Mouse (Mus musculus) lung, adult 18-20 months (tissue): Measurements from ENCODE around the gene Tmem80.

Experiments used
- DNase-seq, 2 experiments: peaks; one replicate each; pipeline ENCODE4 v3.0.0; 2022; ENCODE audit warnings: mixed read lengths in 2 of 2

Gene Tmem80

DNA sequence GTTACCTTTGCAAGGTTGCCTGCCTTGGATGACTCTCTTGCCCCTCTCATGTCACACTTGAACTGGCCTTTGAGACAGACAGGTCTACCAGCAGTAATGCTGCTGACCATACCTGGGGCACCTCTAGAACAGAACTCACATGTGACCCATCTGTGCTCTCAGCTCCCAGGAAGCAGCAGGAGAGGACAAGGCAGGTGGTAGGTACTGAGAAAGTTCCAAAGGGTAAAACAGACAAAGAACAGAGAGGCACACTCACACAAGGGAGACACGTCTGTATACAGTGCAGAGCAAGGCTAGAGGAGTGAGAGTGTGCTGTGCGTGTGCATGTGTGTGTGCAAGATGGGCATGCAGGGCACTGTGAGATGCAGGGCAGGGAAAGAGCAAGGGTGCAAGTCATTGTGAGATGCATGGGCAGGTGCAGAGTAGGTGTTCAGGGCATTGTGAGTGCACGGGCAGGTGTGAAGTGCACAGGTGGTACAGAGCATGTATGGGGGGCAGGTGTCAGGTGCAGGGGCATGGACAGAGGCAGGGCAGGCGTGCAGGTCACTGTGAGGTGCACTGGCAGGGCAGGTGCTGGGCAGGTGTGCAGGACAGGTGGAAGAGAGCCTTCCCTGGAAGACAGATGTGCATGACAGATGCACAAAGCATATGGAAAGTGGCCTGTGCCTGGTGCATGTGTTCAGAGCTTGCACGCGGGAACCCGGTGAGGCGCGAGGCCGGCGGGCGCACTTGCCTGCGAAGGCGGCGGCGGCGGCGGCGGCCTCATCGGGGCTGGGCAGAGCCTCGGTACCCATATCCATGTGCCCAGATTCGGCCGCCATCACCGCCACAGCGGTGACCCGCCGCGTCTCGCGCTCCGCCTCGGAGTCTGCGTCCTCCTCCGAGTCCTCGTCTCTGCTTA is 743 bp upstream of the Tmem80 start:
- peak; percentile 24 to 26 for DNase-seq

DNA sequence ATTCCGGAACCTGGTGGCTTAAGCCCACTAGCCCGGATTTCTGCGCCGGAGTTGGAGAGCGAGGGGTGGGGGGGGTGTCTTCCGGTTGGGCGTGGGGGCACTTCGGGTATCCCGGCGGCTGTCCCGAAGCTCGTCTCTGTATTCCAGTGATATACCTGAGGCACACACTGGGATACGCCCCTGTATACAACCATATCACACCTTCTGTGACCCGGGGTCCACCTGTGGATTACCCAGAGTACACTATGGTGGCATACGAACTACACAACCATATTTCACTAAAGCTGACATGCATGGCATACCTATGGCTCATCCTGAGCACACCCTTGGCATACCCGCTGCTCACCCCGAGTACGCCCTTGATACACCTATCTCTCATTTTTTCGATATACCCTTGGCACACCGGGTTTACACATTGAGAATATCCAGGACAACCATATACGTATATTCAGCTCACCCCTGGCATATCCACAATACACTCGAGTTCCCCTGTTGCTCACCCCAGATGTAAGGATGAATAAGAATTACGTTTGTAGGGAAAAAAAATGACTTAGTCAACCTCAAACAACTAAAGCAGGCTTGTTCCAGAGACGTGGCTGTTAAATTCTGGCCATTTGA is 943 bp downstream of the Tmem80 start:
- DNase-seq, result no peak

DNA sequence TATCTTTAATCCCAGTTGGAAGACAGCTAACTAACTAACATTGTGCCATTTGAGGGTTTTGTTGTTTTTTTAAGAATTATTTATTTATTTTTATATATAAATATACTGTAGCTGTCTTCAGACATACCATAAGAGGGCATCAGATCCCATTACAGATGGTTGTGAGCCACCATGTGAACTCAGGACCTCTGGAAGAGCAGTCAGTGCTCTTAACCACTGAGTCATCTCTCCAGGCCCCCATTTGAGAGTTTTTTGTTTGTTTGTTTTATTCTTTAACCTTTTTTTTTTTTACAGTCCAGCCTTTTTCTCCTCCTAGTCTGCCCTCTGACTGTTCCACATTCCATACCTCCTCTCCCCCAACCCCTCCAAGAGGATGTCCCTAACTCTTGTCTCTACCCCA is 3.2 kb downstream of the Tmem80 start:
- DNase-seq, result no peak

DNA sequence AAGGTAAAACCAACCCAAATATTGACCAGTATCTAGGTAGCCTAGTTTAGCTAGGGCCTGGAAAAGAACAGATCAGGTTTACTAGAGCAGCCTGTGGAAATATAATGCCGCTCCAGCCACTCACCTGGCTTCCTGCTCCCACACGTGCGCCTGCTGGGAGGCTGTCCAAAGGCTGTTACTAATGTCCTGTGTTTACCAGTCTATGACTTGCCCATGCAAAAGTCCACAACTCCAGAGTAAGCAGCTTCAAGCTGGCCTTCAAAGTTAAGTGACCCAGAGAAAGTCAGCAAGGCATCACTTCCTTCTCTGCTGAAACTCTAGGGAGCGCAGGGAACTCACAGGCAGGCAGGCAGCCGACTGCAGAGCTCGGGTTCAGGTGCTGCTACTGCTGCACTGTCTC is 4.5 kb downstream of the Tmem80 start:
- DNase-seq, result peak; percentile 70 to 82

DNA sequence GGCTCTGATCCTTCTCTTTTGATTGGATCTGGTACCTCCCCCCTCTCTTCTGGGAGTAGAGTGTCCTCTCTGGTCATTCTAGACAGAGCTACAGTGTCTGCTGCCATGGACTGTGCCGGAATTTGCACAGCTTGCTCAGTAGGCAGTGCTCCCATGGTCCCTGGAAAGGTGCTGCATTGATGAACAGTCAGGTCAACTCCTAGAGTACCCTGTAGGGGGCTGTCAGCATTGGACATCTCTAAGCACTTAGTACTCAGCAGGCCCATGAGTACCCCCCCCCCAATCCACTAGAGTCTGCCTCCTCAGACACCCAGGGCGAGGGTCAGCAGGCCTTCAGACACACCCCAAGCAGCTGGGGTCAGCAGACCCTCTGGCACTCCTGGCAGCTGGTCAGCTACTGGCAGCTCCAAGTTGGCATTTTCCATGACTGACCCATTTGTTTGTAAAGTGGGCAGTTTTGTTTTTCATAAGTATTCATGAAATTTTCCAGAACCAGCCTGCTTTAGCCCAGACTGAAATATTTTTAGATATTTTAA is 7.6 kb downstream of the Tmem80 start:
- no peak for DNase-seq

DNA sequence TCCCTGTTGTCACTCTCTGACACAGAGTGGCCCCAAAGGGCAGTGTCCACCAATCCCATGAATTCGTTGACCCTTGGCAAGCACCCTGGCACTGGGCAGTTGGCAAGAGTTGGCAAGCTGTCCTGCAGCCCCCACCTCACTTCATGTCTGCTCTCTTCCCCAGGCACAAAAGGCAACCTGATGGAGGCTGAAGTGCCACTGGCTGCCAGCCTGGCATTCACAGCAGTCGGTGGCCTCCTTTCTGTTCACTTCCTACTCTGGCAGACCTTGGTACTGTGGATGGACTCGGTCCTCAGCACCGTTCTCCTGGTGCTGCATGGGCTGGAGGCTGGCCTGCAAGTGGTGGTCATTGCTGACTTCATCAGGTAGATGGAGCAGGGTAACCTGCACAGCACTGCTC is 8.1 kb downstream of the Tmem80 start:
- DNase-seq, result no peak

DNA sequence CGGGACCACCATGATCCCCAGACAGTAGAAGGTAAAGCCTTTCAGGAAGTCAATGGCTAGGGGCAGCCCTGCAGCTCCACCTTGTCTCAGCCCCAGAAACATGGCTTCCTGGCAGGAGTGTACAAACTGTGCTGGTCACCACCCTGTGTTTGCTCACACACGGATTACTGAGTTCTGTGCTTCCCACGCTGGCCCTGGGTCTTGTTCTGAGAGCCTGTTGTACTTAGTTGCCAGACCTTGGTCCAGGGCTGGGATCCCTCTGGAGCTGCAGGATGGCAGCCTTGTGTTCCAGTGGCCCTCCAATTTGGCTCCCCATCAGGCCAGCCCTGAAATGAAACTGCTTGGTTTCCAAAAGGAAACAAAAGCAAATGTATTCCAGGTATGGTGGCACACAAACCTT is 8.8 kb downstream of the Tmem80 start:
- no peak for DNase-seq

DNA sequence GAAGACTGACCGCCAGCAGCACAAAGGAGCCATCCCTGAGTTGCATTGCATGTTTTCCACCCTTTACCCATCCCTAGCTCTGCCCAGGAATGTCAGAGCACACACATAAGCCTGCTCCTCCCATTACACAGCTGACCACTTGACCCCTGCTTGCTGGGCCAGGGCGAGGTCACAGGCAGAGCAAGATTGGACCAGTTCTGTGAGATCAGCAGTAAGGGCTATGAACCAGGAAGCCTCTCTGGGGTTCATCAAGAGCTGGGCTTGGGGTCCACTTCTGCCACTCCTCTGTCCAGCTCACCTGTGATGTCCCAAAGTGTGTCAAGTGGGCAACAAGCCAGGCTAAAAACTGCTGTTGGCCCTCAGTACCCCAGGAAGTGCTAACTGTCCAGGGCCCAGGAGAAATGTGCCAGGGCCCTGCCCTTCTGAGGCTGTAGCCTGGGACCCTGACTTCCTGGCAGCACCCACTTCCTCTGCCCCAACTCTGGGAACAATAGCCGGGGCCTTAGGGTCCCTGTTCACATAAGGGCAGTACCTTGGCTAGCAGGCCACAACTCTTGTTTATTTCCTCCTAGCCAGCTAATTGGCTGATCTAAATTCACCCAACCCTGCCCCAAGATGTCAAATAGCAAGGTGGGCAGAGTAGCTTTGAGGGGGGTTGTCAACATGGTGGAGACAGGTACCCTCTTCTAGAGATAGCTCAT is 10.3 kb downstream of the Tmem80 start:
- peak; percentile 65 to 77 for DNase-seq

DNA sequence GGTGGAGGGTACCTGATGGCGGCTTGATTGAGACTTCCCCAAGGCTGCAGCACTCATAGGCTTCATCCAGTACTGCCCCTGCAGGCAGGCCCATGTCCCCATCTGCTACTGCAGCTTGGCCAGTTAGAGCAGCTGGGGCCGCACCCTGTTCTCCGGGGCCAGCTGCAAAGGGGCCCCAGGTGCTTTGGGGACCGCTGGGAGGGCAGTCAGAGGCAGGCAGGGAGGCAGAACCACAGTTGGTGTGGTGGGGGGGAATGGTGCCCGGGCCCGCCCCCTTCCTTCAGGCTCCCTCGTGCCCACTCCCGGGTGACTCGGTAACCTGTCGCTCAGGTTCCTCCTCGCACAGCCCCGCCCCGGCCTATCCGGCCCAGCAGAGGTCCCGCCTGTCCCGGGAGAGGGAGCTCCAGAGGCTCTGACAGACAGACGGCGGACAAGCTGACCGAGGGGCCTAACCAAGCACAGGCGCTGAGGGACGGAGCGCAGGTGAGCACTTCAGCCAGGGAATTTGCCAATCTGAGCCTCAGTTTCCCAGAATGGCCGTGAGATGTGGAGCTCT is 11.1 kb downstream of the Tmem80 start, which contains the start of gene Eps8l2:
Gene Eps8l2 (plus strand): TSS at position 305 of the 556 bp plus-strand sequence.
- peak; percentile 89 to 92 for DNase-seq

DNA sequence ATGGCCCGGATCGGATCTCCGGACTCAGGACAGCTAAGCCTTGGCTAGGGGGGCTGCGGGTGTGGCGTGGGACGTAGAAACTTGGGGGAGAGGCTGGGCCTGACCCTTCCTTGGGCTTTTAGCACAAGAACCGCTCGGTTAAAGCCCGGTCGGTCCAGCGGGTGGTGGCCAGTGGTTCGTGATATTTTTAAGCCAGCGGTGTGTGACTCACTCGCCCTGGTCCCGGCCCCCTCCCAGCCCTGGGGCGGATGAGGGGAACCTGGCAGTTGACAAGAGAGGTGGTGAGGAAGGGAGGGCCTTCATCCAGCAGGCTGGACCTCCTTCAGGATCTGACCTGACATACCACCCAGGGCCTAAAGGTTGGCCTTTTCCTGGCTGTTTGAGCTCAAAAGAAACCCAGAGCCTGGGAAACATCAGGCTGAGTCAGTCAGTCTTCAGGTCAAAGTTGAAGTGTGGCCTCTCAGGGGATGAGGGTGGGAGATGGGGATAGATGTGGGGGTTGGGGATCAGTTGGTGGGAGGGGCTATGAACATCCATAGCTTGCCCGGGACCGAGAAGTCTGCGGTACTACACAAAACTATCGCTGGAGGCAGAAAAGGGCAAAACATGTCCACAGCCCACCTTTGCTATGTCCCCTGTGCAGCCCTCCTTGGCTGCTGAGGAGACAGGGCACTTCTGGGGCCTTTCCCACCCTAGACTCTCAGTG is 11.8 kb downstream of the Tmem80 start:
- peak in 1 of 2 experiments; percentile 47 for DNase-seq

DNA sequence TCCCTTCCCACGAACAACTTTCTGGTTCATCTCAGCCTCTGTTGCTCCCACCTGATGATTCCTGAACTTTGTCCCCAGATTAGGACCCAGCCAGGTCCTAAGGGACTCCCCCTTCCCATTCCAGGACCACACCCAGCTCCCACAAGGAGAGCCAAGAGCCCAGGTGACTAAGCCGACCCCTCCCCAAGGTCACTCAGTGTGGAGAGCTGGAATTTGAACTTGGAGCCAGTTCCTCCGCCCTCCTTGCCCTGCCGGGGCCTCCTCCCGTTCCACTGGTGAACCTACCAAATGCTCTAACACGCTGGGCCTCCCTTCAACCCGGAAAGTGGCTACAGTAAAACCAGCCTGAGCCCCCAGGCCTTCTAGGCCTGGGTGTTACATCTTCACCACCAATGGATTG is 12.5 kb downstream of the Tmem80 start:
- peak in 1 of 2 experiments; percentile 27 for DNase-seq

DNA sequence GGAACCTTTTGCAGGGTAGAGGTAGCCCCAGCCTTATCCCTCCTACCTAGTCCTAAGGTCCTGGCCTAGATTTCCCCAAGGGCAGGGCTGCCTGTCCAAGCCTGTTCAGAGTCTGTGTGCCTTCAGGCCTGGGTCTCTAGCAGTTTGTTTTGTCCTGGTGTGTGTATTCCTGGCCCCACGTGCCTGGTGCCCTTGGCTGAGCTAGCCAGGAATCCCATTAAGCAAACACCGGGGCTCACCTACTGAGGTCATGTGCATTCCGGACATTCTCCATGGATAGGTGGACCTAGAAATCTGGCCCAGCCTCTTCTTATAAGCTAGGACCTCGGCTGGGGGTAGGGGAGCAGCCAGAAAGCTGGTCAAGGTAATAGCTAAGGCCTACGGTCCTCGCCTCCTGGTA is 12.9 kb downstream of the Tmem80 start:
- DNase-seq, result peak; percentile 85 to 89

DNA sequence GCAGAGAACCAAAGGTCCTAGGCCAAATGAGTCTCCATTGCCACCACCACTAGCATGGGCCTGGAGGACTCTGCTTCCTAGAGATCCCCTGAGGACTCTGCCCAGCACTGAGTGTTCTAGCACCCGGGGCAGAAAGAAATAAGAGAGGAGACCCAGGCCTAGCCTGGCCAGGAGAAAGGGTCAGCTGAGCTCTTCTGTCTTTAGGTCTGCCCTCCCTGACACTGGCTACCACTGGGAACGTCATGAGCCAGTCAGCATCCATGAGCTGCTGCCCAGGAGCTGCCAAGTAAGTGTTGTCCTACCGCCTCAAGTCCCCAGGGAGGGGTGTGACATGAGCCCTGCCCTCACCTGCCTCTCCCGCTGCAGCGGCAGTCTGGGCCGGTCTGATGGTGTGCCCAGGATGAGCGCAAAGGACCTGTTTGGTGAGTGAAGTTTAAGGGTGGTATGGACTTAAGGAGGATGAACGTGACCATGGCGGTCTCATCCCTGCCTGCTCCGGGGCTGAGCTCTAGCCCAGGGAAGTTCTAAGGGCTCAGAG is 14.2 kb downstream of the Tmem80 start:
- peak; percentile 41 to 61 for DNase-seq

DNA sequence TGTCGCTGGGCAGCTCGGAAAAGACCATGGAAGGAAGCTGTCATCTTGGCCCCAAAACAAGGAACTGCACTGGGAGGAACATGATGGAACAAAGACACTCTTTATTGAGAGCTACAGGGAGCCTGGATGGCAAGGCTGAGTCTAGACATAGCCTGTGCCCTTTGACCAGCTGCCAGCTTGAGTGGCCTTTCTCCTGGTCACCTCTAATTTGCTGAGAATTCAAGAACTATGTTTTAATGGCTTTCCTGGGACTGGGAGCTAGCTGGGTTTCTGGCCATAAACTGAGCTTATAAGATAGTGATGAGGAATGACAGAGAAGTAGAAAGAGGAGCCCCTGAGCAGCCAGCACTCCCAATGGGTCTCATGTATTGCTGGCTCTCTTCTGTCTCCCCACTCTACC is 15.7 kb downstream of the Tmem80 start:
- no peak for DNase-seq

DNA sequence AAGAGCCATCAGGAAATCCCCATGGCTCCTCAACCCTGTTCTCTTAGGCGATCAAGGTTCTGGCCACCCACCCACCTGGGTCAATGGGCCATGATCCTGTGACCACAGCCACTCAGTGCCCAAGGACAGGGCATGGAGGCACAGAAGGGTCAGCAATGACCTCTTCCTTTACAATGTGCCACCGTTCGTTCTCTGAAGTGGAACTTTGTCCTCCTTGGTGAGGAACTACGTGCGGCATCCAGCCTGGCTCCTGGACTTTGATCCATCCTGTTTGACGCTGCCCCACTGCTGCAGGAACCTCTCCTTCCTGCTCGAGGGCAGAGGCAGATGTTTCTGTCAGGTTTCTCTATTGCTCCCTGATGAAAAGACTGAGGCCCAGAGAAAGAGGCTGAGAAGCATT is 16.2 kb downstream of the Tmem80 start:
- no peak for DNase-seq

DNA sequence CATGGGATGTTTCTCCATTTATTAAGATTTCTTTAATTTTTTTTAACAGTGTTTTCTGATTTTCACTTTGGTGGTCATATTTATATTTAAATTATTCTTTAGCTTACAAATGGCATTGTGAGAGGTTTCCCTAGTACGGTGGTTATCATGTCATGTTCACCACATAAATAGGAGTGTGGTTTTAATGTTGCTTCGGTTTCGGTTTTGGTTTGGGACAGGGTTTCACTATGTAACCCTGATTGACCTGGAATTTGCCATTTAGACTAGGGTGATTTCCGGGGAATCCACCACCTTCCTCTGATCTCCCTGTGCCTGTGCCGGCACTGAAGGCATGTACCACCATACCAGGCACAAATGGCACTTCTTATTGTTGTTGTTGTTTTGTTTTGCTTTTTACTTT is 17.2 kb downstream of the Tmem80 start:
- DNase-seq, result no peak

DNA sequence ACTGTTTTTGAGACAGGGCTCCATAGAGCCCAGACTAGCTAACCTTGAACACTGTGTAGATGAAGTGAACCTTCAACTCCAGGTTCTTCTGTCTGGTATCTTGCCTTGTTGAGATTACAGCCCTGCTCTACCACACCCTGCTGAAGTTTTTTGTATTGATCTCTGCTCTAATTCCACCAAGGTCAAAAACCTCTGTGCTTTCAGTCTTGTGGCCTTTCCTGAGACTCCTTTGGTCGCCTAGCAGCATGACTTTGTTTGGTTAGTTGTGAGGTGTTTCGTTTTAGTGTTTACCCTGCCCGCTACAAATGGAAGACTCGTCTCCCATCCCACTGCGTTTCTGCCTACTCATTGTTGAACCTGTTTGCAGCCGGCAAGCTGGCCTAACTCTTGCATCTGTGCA is 23.5 kb downstream of the Tmem80 start:
- peak in 1 of 2 experiments; percentile 70 for DNase-seq

DNA sequence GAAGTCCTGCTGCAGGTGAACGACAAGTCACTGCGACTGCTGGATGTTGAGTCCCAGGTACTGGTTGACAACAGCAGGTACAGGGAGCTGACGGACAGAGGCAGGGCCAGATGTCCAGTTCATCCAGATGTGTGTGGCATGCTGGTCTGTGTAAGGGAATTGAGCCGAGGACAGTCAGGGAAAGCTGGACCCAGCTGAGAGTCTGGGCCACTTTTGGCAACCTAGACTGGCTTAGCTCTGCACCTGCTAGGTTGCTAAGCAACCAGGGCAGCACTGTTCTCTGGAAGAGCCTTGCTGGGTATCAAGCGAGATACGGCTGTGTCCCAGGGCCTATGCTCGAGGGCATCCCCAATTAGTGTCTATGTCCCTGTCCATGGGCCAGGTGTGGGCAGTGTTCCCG is 27.5 kb downstream of the Tmem80 start:
- DNase-seq, result no peak

DNA sequence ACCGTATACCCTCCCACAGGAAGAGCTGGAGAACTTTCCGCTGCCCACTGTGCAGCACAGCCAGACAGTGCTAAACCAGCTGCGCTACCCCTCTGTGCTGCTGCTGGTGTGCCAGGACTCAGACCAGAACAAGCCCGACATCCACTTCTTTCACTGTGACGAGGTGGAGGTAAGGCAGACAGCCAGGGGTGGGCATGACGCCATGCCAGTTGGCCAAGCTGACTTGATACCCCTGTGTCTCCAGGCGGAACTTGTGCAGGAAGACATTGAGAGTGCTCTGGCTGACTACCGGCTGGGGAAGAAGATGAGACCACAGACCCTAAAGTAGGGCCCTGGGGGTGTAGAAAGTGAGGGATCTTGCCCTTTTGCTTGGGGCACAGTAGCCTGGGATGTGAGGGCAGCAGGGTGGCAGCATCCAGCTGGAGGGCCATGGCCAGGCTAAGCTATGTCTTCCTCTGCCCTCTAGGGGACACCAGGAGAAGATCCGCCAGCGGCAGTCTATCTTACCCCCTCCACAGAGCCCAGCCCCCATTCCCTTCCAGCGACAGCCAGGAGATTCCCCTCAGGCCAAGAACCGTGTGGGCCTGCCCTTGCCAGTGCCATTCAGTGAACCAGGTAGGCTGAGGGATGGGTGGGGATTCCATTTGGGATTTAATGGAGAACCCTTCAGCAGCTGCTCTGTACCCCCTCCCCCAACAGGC is 28.2 kb downstream of the Tmem80 start:
- no peak for DNase-seq

DNA sequence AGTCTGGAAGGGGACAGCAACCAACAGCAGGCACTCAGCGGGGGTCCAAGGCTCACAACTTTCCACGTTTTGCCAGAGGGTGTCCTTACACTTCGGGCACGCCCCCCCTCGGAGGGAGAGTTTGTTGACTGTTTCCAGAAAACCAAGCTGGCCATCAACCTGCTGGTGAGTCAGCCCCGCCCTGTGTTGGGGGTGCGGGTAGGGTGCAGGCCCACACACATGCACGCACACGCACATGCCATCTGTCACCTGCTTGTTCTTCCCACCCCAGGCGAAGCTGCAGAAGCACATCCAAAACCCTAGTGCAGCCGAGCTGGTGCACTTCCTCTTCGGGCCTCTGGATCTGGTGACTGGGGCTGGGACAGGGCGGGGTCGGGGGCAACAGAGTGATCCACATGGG is 29.4 kb downstream of the Tmem80 start:
- DNase-seq, result no peak

DNA sequence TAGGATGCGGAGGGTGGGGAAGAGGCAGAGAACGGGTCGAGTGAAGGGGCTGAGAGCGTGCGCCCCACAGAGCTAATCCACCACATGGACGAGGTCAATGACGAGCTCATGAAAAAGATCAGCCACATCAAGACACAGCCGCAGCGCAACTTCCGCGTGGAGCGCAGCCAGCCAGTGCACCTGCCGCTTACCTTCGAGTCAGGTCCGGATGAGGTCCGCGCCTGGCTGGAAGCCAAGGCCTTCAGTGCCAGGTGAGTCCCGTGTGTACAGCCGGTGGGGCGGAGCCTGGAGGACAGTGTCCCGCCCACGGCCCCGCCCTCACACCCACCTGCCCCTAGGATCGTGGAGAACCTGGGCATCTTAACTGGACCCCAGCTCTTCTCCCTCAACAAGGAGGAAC is 34.0 kb downstream of the Tmem80 start:
- DNase-seq, result peak; percentile 75 to 82
